Mouse (Mus musculus) bone marrow macrophage, adult 2 months (primary cell): ENCODE data around the gene Pafah2.

Experiments used
- CTCF ChIP-seq: IDR thresholded peaks from 2 replicates; pipeline ENCODE4 v1.5.1; 2012; ENCODE audit warnings: low read depth, mild to moderate bottlenecking, low read length, moderate library complexity
- POLR2A ChIP-seq: IDR thresholded peaks from 2 replicates; pipeline ENCODE4 v1.6.1; 2012; ENCODE audit warnings: mild to moderate bottlenecking, low read depth, low read length, borderline replicate concordance

- no peak for TF ChIP-seq CTCF
- no peak for TF ChIP-seq POLR2A
These were observed 29.0 kb downstream of the Pafah2 start for GRCm38 (mm10) chr4:134425088-134425487.
